Mouse (Mus musculus) MEL (cell line): ENCODE measurements at regions not wholly inside any gene's neighbourhood (a gene's known extent, or its start where the extent isn't known, plus 50 kb on each side); places are given as distances from the start of the nearest gene placed in this dataset.

ENCODE experiments used
- CHD1 ChIP-seq: IDR thresholded peaks from 2 replicates; pipeline ENCODE4 v1.6.1; 2012; ENCODE audit warnings: low read depth, mild to moderate bottlenecking, inconsistent platforms, low read length, improper control_type of control experiment
- CTCF ChIP-seq, 3 experiments: IDR thresholded peaks in 2 of 3; conservative IDR thresholded peaks in 1 of 3; 2 replicates each; pipeline ENCODE4 v1.5.1; 2011 to 2012; ENCODE audit warnings: low read length in 3 of 3, low read depth in 2 of 3, mild to moderate bottlenecking in 2 of 3, improper control_type of control experiment in 1 of 3, inconsistent platforms in 1 of 3, mixed read lengths in 1 of 3, moderate library complexity in 1 of 3; ENCODE audit not compliant: control insufficient read depth in 1 of 3, insufficient read depth in 1 of 3, poor library complexity in 1 of 3, severe bottlenecking in 1 of 3
- ELF1 ChIP-seq: IDR thresholded peaks from 2 replicates; pipeline ENCODE4 v1.6.1; 2014; ENCODE audit warnings: low read depth, mild to moderate bottlenecking, inconsistent platforms, low read length, improper control_type of control experiment, moderate library complexity
- EP300 ChIP-seq, 2 experiments: IDR thresholded peaks; 2 replicates each; pipeline ENCODE4 v1.6.1; 2011; ENCODE audit warnings: improper control_type of control experiment in 2 of 2, low read length in 2 of 2, low read depth in 1 of 2, mild to moderate bottlenecking in 1 of 2
- GABPA ChIP-seq: IDR thresholded peaks from 2 replicates; pipeline ENCODE4 v1.6.1; 2012; ENCODE audit warnings: low read depth, mild to moderate bottlenecking, inconsistent platforms, low read length, improper control_type of control experiment, moderate library complexity
- GATA1 ChIP-seq: IDR thresholded peaks from 2 replicates; pipeline ENCODE4 v1.6.1; 2011; ENCODE audit warnings: low read depth, low read length, improper control_type of control experiment
- NRF1 ChIP-seq: IDR thresholded peaks from 2 replicates; pipeline ENCODE4 v1.6.1; 2014; ENCODE audit warnings: low read depth, mild to moderate bottlenecking, inconsistent platforms, low read length, improper control_type of control experiment, moderate library complexity; ENCODE audit not compliant: poor library complexity, insufficient read depth, severe bottlenecking
- TAL1 ChIP-seq: IDR thresholded peaks from 2 replicates; pipeline ENCODE4 v1.6.1; 2012; ENCODE audit warnings: mild to moderate bottlenecking, inconsistent platforms, low read length, moderate library complexity, mixed read lengths
- ZMIZ1 ChIP-seq: IDR thresholded peaks from 2 replicates; pipeline ENCODE4 v1.6.1; 2012; ENCODE audit warnings: low read depth, mild to moderate bottlenecking, inconsistent platforms, low read length, improper control_type of control experiment, moderate library complexity

- TF ChIP-seq CTCF (IDR thresholded peaks at IDR 0.05 in 2 of 3, conservative IDR thresholded peaks at IDR 0.05 in 1 of 3; ENCODE audit: control insufficient read depth in 1 of 3, insufficient read depth in 1 of 3, low read depth in 2 of 3, low read length in 3 of 3, poor library complexity in 1 of 3, severe bottlenecking in 1 of 3) (no peak), CHD1 (no peak), NRF1 (no peak), ELF1 (no peak), GABPA (no peak), TAL1 (no peak), GATA1 (no peak), ZMIZ1 (no peak), EP300 (IDR thresholded peaks at IDR 0.05; ENCODE audit: low read depth in 1 of 2, low read length in 2 of 2) (no peak)
These were observed 1248.6 kb downstream of the Dnajb9 start for GRCm38 (mm10) chr12:42961535-42961934.
